Mouse (Mus musculus) CH12.LX (cell line): ENCODE measurements at regions not wholly inside any gene's neighbourhood (a gene's known extent, or its start where the extent isn't known, plus 50 kb on each side); places are given as distances from the start of the nearest gene placed in this dataset.

Experiments
- DNase-seq: peaks from one replicate; pipeline ENCODE4 v3.0.0-alpha.2; 2013; ENCODE audit errors: extremely low read depth
- H3K27ac ChIP-seq: 2 replicates; pipeline ENCODE4 v1.5.1; 2012; ENCODE audit warnings: low read depth, mild to moderate bottlenecking, control low read depth, moderate library complexity; ENCODE audit not compliant: insufficient read depth
- H3K27me3 ChIP-seq: replicated peaks from 2 replicates; pipeline ENCODE3; 2012; ENCODE audit warnings: inconsistent platforms
- H3K36me3 ChIP-seq, 2 experiments: replicated peaks in 1 of 2; 2 replicates each; pipeline versions ENCODE3 to v1.6.1; 2012; ENCODE audit warnings: inconsistent platforms in 1 of 2, low read length in 1 of 2, mild to moderate bottlenecking in 1 of 2, mixed read lengths in 1 of 2, moderate library complexity in 1 of 2; ENCODE audit not compliant: control insufficient read depth in 1 of 2, insufficient read depth in 1 of 2
- H3K4me1 ChIP-seq, 2 experiments: 2 replicates each; pipeline ENCODE4 v1.6.1; 2012; ENCODE audit warnings: inconsistent platforms in 1 of 2, moderate library complexity in 1 of 2; ENCODE audit not compliant: insufficient read depth in 2 of 2, control insufficient read depth in 1 of 2
- H3K4me2 ChIP-seq: 2 replicates; pipeline ENCODE4 v1.6.1; 2012; ENCODE audit warnings: low read depth, mild to moderate bottlenecking, control low read depth; ENCODE audit not compliant: poor library complexity, insufficient read depth, severe bottlenecking
- H3K4me3 ChIP-seq, 3 experiments: fragments of 150-350 bp in 1 of 3; sonication (generic) in 1 of 3; replicated peaks in 1 of 3; 2 replicates each; pipeline versions ENCODE3 to v1.5.1; 2011 to 2012; ENCODE audit warnings: low read depth in 2 of 3, low read length in 2 of 3, mild to moderate bottlenecking in 2 of 3, moderate library complexity in 2 of 3, control low read depth in 1 of 3, improper control_type of control experiment in 1 of 3, inconsistent platforms in 1 of 3, mixed read lengths in 1 of 3; ENCODE audit not compliant: poor library complexity in 1 of 3
- H3K79me2 ChIP-seq: replicated peaks from 2 replicates; pipeline ENCODE4 v1.6.1; 2012; ENCODE audit warnings: mild to moderate bottlenecking, moderate library complexity; ENCODE audit not compliant: control insufficient read depth, poor library complexity, insufficient read depth, severe bottlenecking; ENCODE audit errors: extremely low read depth
- H3K9ac ChIP-seq: 2 replicates; pipeline ENCODE4 v1.6.1; 2012; ENCODE audit warnings: low read depth, mild to moderate bottlenecking, control low read depth, moderate library complexity; ENCODE audit not compliant: insufficient read depth
- H3K9me3 ChIP-seq: replicated peaks from 2 replicates; pipeline ENCODE3; 2012; ENCODE audit warnings: low read length, inconsistent platforms, mixed read lengths
- BHLHE40 ChIP-seq: IDR thresholded peaks from 2 replicates; pipeline ENCODE4 v1.6.1; 2011; ENCODE audit warnings: mild to moderate bottlenecking, low read depth, low read length, improper control_type of control experiment
- EP300 ChIP-seq: IDR thresholded peaks from 2 replicates; pipeline ENCODE4 v1.6.1; 2011; ENCODE audit warnings: low read length, improper control_type of control experiment
- HCFC1 ChIP-seq: IDR thresholded peaks from 2 replicates; pipeline ENCODE4 v1.6.1; 2012; ENCODE audit warnings: low read depth, mild to moderate bottlenecking, inconsistent platforms, low read length, improper control_type of control experiment
- IRF4 ChIP-seq: IDR thresholded peaks from 2 replicates; pipeline ENCODE4 v1.6.1; 2014; ENCODE audit warnings: low read depth, mild to moderate bottlenecking, inconsistent platforms, low read length, improper control_type of control experiment
- MAX ChIP-seq: IDR thresholded peaks from 2 replicates; pipeline ENCODE4 v1.6.1; 2011; ENCODE audit warnings: low read length, improper control_type of control experiment
- MEF2A ChIP-seq: IDR thresholded peaks from 2 replicates; pipeline ENCODE4 v1.6.1; 2014; ENCODE audit warnings: low read depth, mild to moderate bottlenecking, inconsistent platforms, low read length, improper control_type of control experiment, borderline replicate concordance
- NRF1 ChIP-seq: IDR thresholded peaks from 2 replicates; pipeline ENCODE4 v1.6.1; 2014; ENCODE audit warnings: low read depth, mild to moderate bottlenecking, inconsistent platforms, low read length, improper control_type of control experiment, moderate library complexity
- PAX5 ChIP-seq: IDR thresholded peaks from 2 replicates; pipeline ENCODE4 v1.6.1; 2012; ENCODE audit warnings: low read length, inconsistent platforms, mixed read lengths
- RAD21 ChIP-seq: IDR thresholded peaks from 2 replicates; pipeline ENCODE4 v1.6.1; 2011; ENCODE audit warnings: low read depth, mild to moderate bottlenecking, low read length, improper control_type of control experiment, moderate library complexity
- RCOR1 ChIP-seq: conservative IDR thresholded peaks from 2 replicates; pipeline ENCODE4 v1.6.1; 2012; ENCODE audit warnings: low read depth, mild to moderate bottlenecking, inconsistent platforms, low read length, improper control_type of control experiment
- TCF12 ChIP-seq: IDR thresholded peaks from 2 replicates; pipeline ENCODE4 v1.6.1; 2014; ENCODE audit warnings: low read depth, mild to moderate bottlenecking, inconsistent platforms, low read length, improper control_type of control experiment
- ZC3H11A ChIP-seq: IDR thresholded peaks from 2 replicates; pipeline ENCODE4 v1.6.1; 2012; ENCODE audit warnings: low read depth, mild to moderate bottlenecking, inconsistent platforms, low read length, improper control_type of control experiment
- ZNF384 ChIP-seq: IDR thresholded peaks from 2 replicates; pipeline ENCODE4 v1.6.1; 2012; ENCODE audit warnings: low read depth, low read length, improper control_type of control experiment, inconsistent platforms
- dilution Hi-C: fragments of 300-500 bp; cut with MboI; formaldehyde crosslinking; loops from 2 replicates; pipeline ENCODE4 v1.14.3; 2020; ENCODE audit warnings: low sequenced_read_pairs; ENCODE audit not compliant: extremely low pct_unique_long_range_greater_than_20kb, extremely low pct_ligation_motif_present
- in situ Hi-C: fragments of 300-500 bp; cut with MboI; formaldehyde crosslinking; loops from 3 replicates; pipeline ENCODE4 v1.14.3; 2019; ENCODE audit warnings: low sequenced_read_pairs, low pct_ligation_motif_present, low pct_unique_long_range_greater_than_20kb, mixed read lengths

GRCm38 (mm10) chr11:111791267-111791926, 725.4 kb downstream of the Kcnj2 start:
- Histone ChIP-seq H3K36me3 (no peaks in the 10 kb centered on the region), H3K9me3 (no peaks in the 10 kb centered on the region), H3K79me2 (no peaks in the 10 kb centered on the region), H3K9ac (no peak overlapping the region), H3K4me1 (peaks cover 0 to 24% of the 10 kb centered on the region in 2 experiments; a peak in 2 of 4 replicates), H3K27ac (no peak overlapping the region), H3K4me2 (no peak overlapping the region), H3K4me3 (no peak overlapping the region), H3K27me3 (no peaks in the 10 kb centered on the region)
- dilution Hi-C loops: no loop called here
- no peak for TF ChIP-seq RAD21
- TF ChIP-seq IRF4: no peak
- no peak for TF ChIP-seq ZC3H11A
- TF ChIP-seq ZNF384: peak; percentile 28; the same call in 1 of the 2 replicates
- no peak for TF ChIP-seq NRF1
- DNase-seq: peak; percentile 33
- in situ Hi-C loops: no loop called here

- Histone ChIP-seq H3K9ac (no peak overlapping the region), H3K4me3 (no peak overlapping the region), H3K4me2 (no peak overlapping the region), H3K9me3 (no peaks in the 10 kb centered on the region), H3K27me3 (no peaks in the 10 kb centered on the region), H3K79me2 (no peaks in the 10 kb centered on the region), H3K4me1 (peaks cover 0 to 14% of the 10 kb centered on the region in 2 experiments; a peak in 2 of 4 replicates), H3K27ac (no peak overlapping the region), H3K36me3 (no peaks in the 10 kb centered on the region)
- peak; percentile 50 for DNase-seq
- no peak for TF ChIP-seq MEF2A
- 0 out of 2 replicates have a peak, but pooled peaks have one; percentile 18 for TF ChIP-seq BHLHE40
- TF ChIP-seq EP300: peak; percentile 22; the same call in 1 of the 2 replicates
- TF ChIP-seq HCFC1: no peak
- dilution Hi-C loops (no loop called here), in situ Hi-C loops (no loop called here)
These were observed 735.1 kb downstream of the Kcnj2 start for GRCm38 (mm10) chr11:111801033-111801432.

GRCm38 (mm10) chr11:111816176-111816775, 750.3 kb downstream of the Kcnj2 start:
- Histone ChIP-seq H3K4me2 (no peak overlapping the region), H3K27me3 (no peaks in the 10 kb centered on the region), H3K36me3 (no peaks in the 10 kb centered on the region), H3K4me3 (no peak overlapping the region), H3K9ac (no peak overlapping the region), H3K79me2 (no peaks in the 10 kb centered on the region), H3K4me1 (peaks cover 0 to 27% of the 10 kb centered on the region in 2 experiments; a peak in 2 of 4 replicates), H3K9me3 (no peaks in the 10 kb centered on the region), H3K27ac (no peak overlapping the region)
- TF ChIP-seq ZC3H11A (no peak), TCF12 (no peak), MAX (no peak), PAX5 (no peak), EP300 (no peak), RCOR1 (no peak)
- in situ Hi-C loops: no loop called here
- no peak for DNase-seq
- dilution Hi-C loops: no loop called here
